Comparison of ENCODE assay signal across 8 mouse cellular contexts in the genomic region with DNA sequence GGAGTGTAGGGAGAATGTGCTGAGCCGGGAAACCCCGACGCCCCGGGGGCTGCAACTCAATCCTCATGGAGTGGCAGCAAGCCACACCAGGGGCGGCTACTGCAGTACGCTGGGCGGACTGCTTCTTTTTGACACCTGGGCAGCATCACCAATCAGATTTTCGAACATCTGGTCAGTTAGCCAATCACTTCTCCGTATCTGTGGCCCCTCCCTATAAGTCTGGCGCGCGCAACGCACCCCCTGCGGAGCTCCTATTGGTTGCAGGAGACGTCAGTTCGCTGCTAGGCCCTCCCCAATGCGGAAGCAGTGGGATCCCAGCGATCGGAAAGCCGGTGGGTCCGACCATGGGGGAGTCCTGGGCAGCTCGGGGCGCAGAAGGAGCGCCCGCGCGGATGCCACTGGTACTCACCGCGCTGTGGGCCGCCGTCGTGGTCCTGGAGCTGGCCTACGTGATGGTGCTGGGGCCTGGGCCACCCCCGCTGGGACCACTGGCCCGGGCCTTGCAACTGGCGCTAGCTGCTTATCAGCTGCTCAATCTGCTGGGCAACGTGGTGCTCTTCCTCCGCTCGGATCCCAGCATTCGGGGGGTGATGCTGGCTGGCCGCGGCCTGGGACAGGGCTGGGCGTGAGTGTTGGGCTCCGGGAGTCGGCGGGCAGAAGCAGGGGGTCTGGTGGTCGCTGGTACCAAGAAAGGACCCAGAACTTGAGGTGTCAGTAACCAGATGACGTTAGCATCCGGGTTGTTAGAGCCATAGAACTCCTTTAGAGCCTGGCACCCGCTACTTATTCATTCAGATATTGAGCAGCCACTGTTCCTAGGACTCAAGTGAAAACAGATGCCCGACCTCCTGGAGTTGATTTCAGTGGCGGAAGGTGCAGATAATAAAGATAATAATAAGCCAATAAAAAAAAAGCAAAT. TPM values are rescaled to one million over a fixed set of nuclear protein-coding genes. Genes with fewer than 3 reads are reported as not detected.
DNase-seq lines count a peak whose midpoint lies in the region; ATAC-seq and TF ChIP-seq lines count a peak whose summit lies in the region.

A gene (plus strand): TSS at position 264 of the 919 bp plus-strand sequence.

- peaks cover 23% of the 10 kb centered on the region for H3K4me1 ChIP-seq in hindbrain, embryonic 13.5 days (replicated peaks)

- POLR2A ChIA-PET in Patski (lab: Charles Lee): no interaction called here

- peaks cover 7% of the 10 kb centered on the region for H3K36me3 ChIP-seq in hindbrain, embryonic 13.5 days

- in situ Hi-C loops in Patski (cut with MboI; ENCODE audit: low pct_unique_long_range_greater_than_20kb): no loop called here

- peak; percentile 64 for DNase-seq in Patski (ENCODE audit: low read depth, low spot score)
- DNase-seq in cerebellum, postnatal 14 days: peak; percentile 98 to 99
- DNase-seq in frontal cortex, postnatal 14 days (ENCODE audit: low spot score in 2 of 2): peak; percentile 94
- peak; percentile 97 for DNase-seq in layer of hippocampus, postnatal 25 days (ENCODE audit: extremely low spot score in 1 of 2, low spot score in 1 of 2)
- DNase-seq in lung, postnatal 25 days (ENCODE audit: low spot score): peak; percentile 96
- peak; percentile 97 for DNase-seq in retina, embryonic 14.5 days (ENCODE audit: low spot score)
- DNase-seq in thymus, postnatal 4 days: peak; percentile 95

- WGBS in hindbrain, embryonic 13.5 days: 1% methylated on average over 52 of the region's 52 CpGs

- peaks cover 13% of the 10 kb centered on the region for H3K27me3 ChIP-seq in Patski
- 0 out of 2 replicates have a peak, but pooled peaks cover 12% of the 10 kb centered on the region for H3K27me3 ChIP-seq in hindbrain, embryonic 13.5 days

- no peak for TF ChIP-seq CTCF in Patski (IDR thresholded peaks at IDR 0.05)

- peak within 1 kb of the TSS; percentile 85 for H3K4me2 ChIP-seq in hindbrain, embryonic 13.5 days

- ATAC-seq in Patski: peak; percentile 87
- peak; percentile 98 for ATAC-seq in hindbrain, embryonic 13.5 days (ENCODE audit: low FRiP score)

- H3K4me3 ChIP-seq in hindbrain, embryonic 13.5 days: peak within 1 kb of the TSS; percentile 73

- H3K27ac ChIP-seq in hindbrain, embryonic 13.5 days: peak within 1 kb of the TSS; percentile 81

- peak within 1 kb of the TSS; percentile 84 for H3K9ac ChIP-seq in hindbrain, embryonic 13.5 days

- H3K9me3 ChIP-seq in hindbrain, embryonic 13.5 days: no peaks in the 10 kb centered on the region

- CTCF ChIA-PET in Patski (lab: Charles Lee): interaction anchor here (1.5 kb wide), 1 partner anchor 31 kb away, joined by 4 read pairs; no protein-coding TSS in a partner anchor

RNA-seq across cellular contexts. Expression of the gene that starts here (rescaled TPM):
- polyA plus RNA-seq in Patski (2021): 17.2 TPM
- 21.8 and 22.0 TPM in 2 replicates for polyA plus RNA-seq in hindbrain, embryonic 13.5 days (2015; fragmentation: Nextera tagmentation; extraction: Ambion mirVana)
- total RNA-seq in layer of hippocampus, postnatal 25 days (2021): 10 to 100 TPM; 24.9 to 25.5 TPM

Comparison
In these comparisons a context has a peak if more than half of its experiments do, and no peak if none do; other contexts are left out.
1. Peak in every context shown above with its lines: DNase-seq, ATAC-seq, H3K4me3 ChIP-seq and H3K27ac ChIP-seq.